Mouse (Mus musculus): ENCODE measurements around the gene Slc16a11. TPM values are rescaled to one million over a fixed set of nuclear protein-coding genes. Genes with fewer than 3 reads are reported as not detected.

Slc16a11 gene
- polyA plus RNA-seq, 1 experiment from 2014 or later: 1.5 TPM

GRCm38 (mm10) chr11:70201691-70202090 lies 10.9 kb upstream of the Slc16a11 start:
- H3K4me2 ChIP-seq: no peak overlapping the region
- H3K9ac ChIP-seq (replicated peaks): no peak overlapping the region
- no peak for ATAC-seq (ENCODE audit: insufficient number of reproducible peaks, insufficient read depth, low FRiP score, low TSS enrichment, low read depth)
- H3K4me3 ChIP-seq (replicated peaks): no peak overlapping the region
- H3K4me1 ChIP-seq (replicated peaks): no peaks in the 10 kb centered on the region; the same call in 1 of the 2 replicates
- peaks cover 2% of the 10 kb centered on the region for H3K27me3 ChIP-seq
- 37% methylated on average over 5 of the region's 5 CpGs for WGBS
- H3K36me3 ChIP-seq: no peaks in the 10 kb centered on the region
- H3K27ac ChIP-seq: no peak overlapping the region
- no peaks in the 10 kb centered on the region for H3K9me3 ChIP-seq

- no peaks in the 10 kb centered on the region for H3K4me1 ChIP-seq (replicated peaks)
- H3K36me3 ChIP-seq: no peaks in the 10 kb centered on the region
- no peak overlapping the region for H3K4me2 ChIP-seq
- H3K4me3 ChIP-seq (replicated peaks): no peak overlapping the region
- WGBS: 87% methylated on average over 2 of the region's 2 CpGs
- ATAC-seq (ENCODE audit: insufficient number of reproducible peaks, insufficient read depth, low FRiP score, low TSS enrichment, low read depth): no peak
- no peak overlapping the region for H3K27ac ChIP-seq
- H3K27me3 ChIP-seq: peaks cover 11% of the 10 kb centered on the region
- H3K9ac ChIP-seq (replicated peaks): no peak overlapping the region
- H3K9me3 ChIP-seq: no peaks in the 10 kb centered on the region
Measured at GRCm38 (mm10) chr11:70206801-70207200, 5.8 kb upstream of the Slc16a11 start.

GRCm38 (mm10) chr11:70207283-70207682 lies 5.3 kb upstream of the Slc16a11 start:
- H3K4me1 ChIP-seq (replicated peaks): no peaks in the 10 kb centered on the region
- no peaks in the 10 kb centered on the region for H3K36me3 ChIP-seq
- H3K9ac ChIP-seq (replicated peaks): no peak overlapping the region
- no peak overlapping the region for H3K27ac ChIP-seq
- peaks cover 14% of the 10 kb centered on the region for H3K27me3 ChIP-seq
- H3K4me3 ChIP-seq (replicated peaks): no peak overlapping the region
- H3K4me2 ChIP-seq: no peak overlapping the region
- 90% methylated on average over 7 of the region's 7 CpGs for WGBS
- no peaks in the 10 kb centered on the region for H3K9me3 ChIP-seq
- no peak for ATAC-seq (ENCODE audit: insufficient number of reproducible peaks, insufficient read depth, low FRiP score, low TSS enrichment, low read depth)

GRCm38 (mm10) chr11:70208778-70209388 lies 3.7 kb upstream of the Slc16a11 start:
- peaks cover 7% of the 10 kb centered on the region for H3K4me1 ChIP-seq (replicated peaks)
- H3K9ac ChIP-seq (replicated peaks): no peak overlapping the region
- no peaks in the 10 kb centered on the region for H3K36me3 ChIP-seq
- no peak for ATAC-seq (ENCODE audit: insufficient number of reproducible peaks, insufficient read depth, low FRiP score, low TSS enrichment, low read depth)
- 71% methylated on average over 5 of the region's 5 CpGs for WGBS
- no peak overlapping the region for H3K27ac ChIP-seq
- peaks cover 30% of the 10 kb centered on the region for H3K27me3 ChIP-seq
- no peaks in the 10 kb centered on the region for H3K9me3 ChIP-seq
- no peak overlapping the region for H3K4me3 ChIP-seq (replicated peaks)
- H3K4me2 ChIP-seq: no peak overlapping the region

- Histone ChIP-seq H3K36me3 (no peaks in the 10 kb centered on the region), H3K9ac (replicated peaks) (no peak overlapping the region), H3K27me3 (peaks cover 48% of the 10 kb centered on the region), H3K4me3 (replicated peaks) (no peak overlapping the region), H3K4me2 (no peak overlapping the region), H3K4me1 (replicated peaks) (peaks cover 18% of the 10 kb centered on the region), H3K9me3 (no peaks in the 10 kb centered on the region), H3K27ac (no peak overlapping the region)
- 89% methylated on average over 2 of the region's 2 CpGs for WGBS
- ATAC-seq (ENCODE audit: insufficient number of reproducible peaks, insufficient read depth, low FRiP score, low TSS enrichment, low read depth): no peak
Measured at GRCm38 (mm10) chr11:70210681-70211080, 1.9 kb upstream of the Slc16a11 start.

GRCm38 (mm10) chr11:70211972-70212371 lies 580 bp upstream of the Slc16a11 start:
- Histone ChIP-seq H3K9me3 (no peaks in the 10 kb centered on the region), H3K4me2 (no peak overlapping the region), H3K36me3 (peaks cover 6% of the 10 kb centered on the region; the same call in 1 of the 2 replicates), H3K27ac (no peak overlapping the region), H3K27me3 (peaks cover 58% of the 10 kb centered on the region), H3K9ac (replicated peaks) (no peak overlapping the region), H3K4me3 (replicated peaks) (no peak overlapping the region), H3K4me1 (replicated peaks) (peaks cover 18% of the 10 kb centered on the region)
- ATAC-seq (ENCODE audit: insufficient number of reproducible peaks, insufficient read depth, low FRiP score, low TSS enrichment, low read depth): no peak
- 82% methylated on average over 6 of the region's 6 CpGs for WGBS

GRCm38 (mm10) chr11:70212896-70213295 lies 344 bp downstream of the Slc16a11 start:
- WGBS: 13% methylated on average over 9 of the region's 9 CpGs
- H3K27me3 ChIP-seq: peaks cover 67% of the 10 kb centered on the region
- H3K9me3 ChIP-seq: no peaks in the 10 kb centered on the region
- no peak for ATAC-seq (ENCODE audit: insufficient number of reproducible peaks, insufficient read depth, low FRiP score, low TSS enrichment, low read depth)
- H3K36me3 ChIP-seq: peaks cover 15% of the 10 kb centered on the region; the same call in 1 of the 2 replicates
- no peak overlapping the region for H3K27ac ChIP-seq
- no peak overlapping the region for H3K9ac ChIP-seq (replicated peaks)
- H3K4me3 ChIP-seq (replicated peaks): no peak overlapping the region
- peaks cover 18% of the 10 kb centered on the region for H3K4me1 ChIP-seq (replicated peaks)
- H3K4me2 ChIP-seq: no peak overlapping the region

GRCm38 (mm10) chr11:70213736-70214135 lies 1.2 kb downstream of the Slc16a11 start:
- Histone ChIP-seq H3K4me3 (replicated peaks) (peak overlapping the region; percentile 41), H3K36me3 (peaks cover 23% of the 10 kb centered on the region; the same call in 1 of the 2 replicates), H3K27ac (no peak overlapping the region), H3K4me2 (peak overlapping the region; percentile 71), H3K9me3 (no peaks in the 10 kb centered on the region), H3K4me1 (replicated peaks) (peaks cover 21% of the 10 kb centered on the region), H3K9ac (replicated peaks) (peak overlapping the region; percentile 57), H3K27me3 (peaks cover 67% of the 10 kb centered on the region)
- 9% methylated on average over 26 of the region's 26 CpGs for WGBS
- no peak for ATAC-seq (ENCODE audit: insufficient number of reproducible peaks, insufficient read depth, low FRiP score, low TSS enrichment, low read depth)

GRCm38 (mm10) chr11:70214191-70214855 lies 1.8 kb downstream of the Slc16a11 start:
- H3K27me3 ChIP-seq: peaks cover 67% of the 10 kb centered on the region
- 1% methylated on average over 46 of the region's 46 CpGs for WGBS
- H3K4me2 ChIP-seq: peak overlapping the region; percentile 71
- H3K4me1 ChIP-seq (replicated peaks): peaks cover 26% of the 10 kb centered on the region
- H3K9me3 ChIP-seq: no peaks in the 10 kb centered on the region
- peak overlapping the region; percentile 41 for H3K4me3 ChIP-seq (replicated peaks)
- H3K9ac ChIP-seq (replicated peaks): peak overlapping the region; percentile 57
- peak; percentile 49; the same call in 1 of the 2 replicates for ATAC-seq (ENCODE audit: insufficient number of reproducible peaks, insufficient read depth, low FRiP score, low TSS enrichment, low read depth)
- H3K27ac ChIP-seq: no peak overlapping the region
- H3K36me3 ChIP-seq: peaks cover 27% of the 10 kb centered on the region; the same call in 1 of the 2 replicates

GRCm38 (mm10) chr11:70214856-70215209 lies 2.3 kb downstream of the Slc16a11 start:
- Histone ChIP-seq H3K4me1 (replicated peaks) (peaks cover 31% of the 10 kb centered on the region), H3K27me3 (peaks cover 67% of the 10 kb centered on the region), H3K4me2 (peak overlapping the region; percentile 71), H3K9ac (replicated peaks) (no peak overlapping the region), H3K27ac (no peak overlapping the region), H3K36me3 (peaks cover 27% of the 10 kb centered on the region; the same call in 1 of the 2 replicates), H3K9me3 (no peaks in the 10 kb centered on the region), H3K4me3 (replicated peaks) (peak overlapping the region; percentile 41)
- 3% methylated on average over 18 of the region's 18 CpGs for WGBS
- ATAC-seq (ENCODE audit: insufficient number of reproducible peaks, insufficient read depth, low FRiP score, low TSS enrichment, low read depth): no peak

- peak overlapping the region; percentile 41 for H3K4me3 ChIP-seq (replicated peaks)
- WGBS: 10% methylated on average over 22 of the region's 22 CpGs
- peaks cover 67% of the 10 kb centered on the region for H3K27me3 ChIP-seq
- H3K4me2 ChIP-seq: peak overlapping the region; percentile 71
- no peak overlapping the region; the same call in 1 of the 2 replicates for H3K9ac ChIP-seq (replicated peaks)
- no peak for ATAC-seq (ENCODE audit: insufficient number of reproducible peaks, insufficient read depth, low FRiP score, low TSS enrichment, low read depth)
- H3K36me3 ChIP-seq: peaks cover 27% of the 10 kb centered on the region; the same call in 1 of the 2 replicates
- H3K4me1 ChIP-seq (replicated peaks): peaks cover 36% of the 10 kb centered on the region
- no peaks in the 10 kb centered on the region for H3K9me3 ChIP-seq
- H3K27ac ChIP-seq: no peak overlapping the region
Measured at GRCm38 (mm10) chr11:70215301-70215700, 2.7 kb downstream of the Slc16a11 start.
